ENCODE assay signal across 15 mouse cellular contexts in genomic region chr6:116664031-116664430, GRCm38 (mm10). TPM values are rescaled to one million over a fixed set of nuclear protein-coding genes. Genes with fewer than 3 reads are reported as not detected.
DNase-seq lines count a peak whose midpoint lies in the region; ATAC-seq lines count a peak whose summit lies in the region.
"Had no signal": no experiment of that assay in that cellular context is flagged by ENCODE, and none has a peak within 500 bp of the region (broad histone marks: within the 10 kb centered on the region; RNA-seq: fewer than 3 reads in every experiment).

No protein-coding gene starts in this region.

- no peak for DNase-seq in heart, embryonic 10.5 days (ENCODE audit: low spot score)
- DNase-seq in heart, postnatal 25 days (ENCODE audit: low spot score) = no peak
- DNase-seq in midbrain, embryonic 10.5 days (ENCODE audit: low spot score) = no peak
- DNase-seq in lung, postnatal 4 days = peak; percentile 39 to 54
- peak; percentile 53 for DNase-seq in splenic B cell, adult 2 months (ENCODE audit: low read depth, low spot score)
- DNase-seq in embryo, embryonic 11 days = no peak
- DNase-seq: cerebellum, adult 2 months; heart, postnatal 14 days had no signal

- H3K4me3 ChIP-seq in heart, embryonic 10.5 days = no peak overlapping the region
- H3K4me3 ChIP-seq in midbrain, embryonic 10.5 days = no peak overlapping the region
- no peak overlapping the region for H3K4me3 ChIP-seq in midbrain, embryonic 16.5 days (ENCODE audit: low read depth, low read length)
- H3K4me3 ChIP-seq: forebrain, embryonic 12.5 days; lung, embryonic 15.5 days; midbrain, embryonic 15.5 days; neural tube, embryonic 12.5 days had no signal

- H3K4me2 ChIP-seq in midbrain, embryonic 16.5 days (ENCODE audit: low read length) = no peak overlapping the region
- H3K4me2 ChIP-seq: forebrain, embryonic 12.5 days; lung, embryonic 15.5 days; midbrain, embryonic 15.5 days; neural tube, embryonic 12.5 days had no signal

- no peaks in the 10 kb centered on the region for H3K36me3 ChIP-seq in heart, embryonic 10.5 days
- peaks cover 9% of the 10 kb centered on the region; the same call in 1 of the 2 replicates for H3K36me3 ChIP-seq in midbrain, embryonic 10.5 days
- no peaks in the 10 kb centered on the region for H3K36me3 ChIP-seq in midbrain, embryonic 16.5 days (ENCODE audit: control insufficient read depth, insufficient read depth, low read length)
- no peaks in the 10 kb centered on the region for H3K36me3 ChIP-seq in splenic B cell, adult 2 months (ENCODE audit: control insufficient read depth, insufficient read depth, low read length, poor library complexity, severe bottlenecking)
- H3K36me3 ChIP-seq: forebrain, embryonic 12.5 days; lung, embryonic 15.5 days; midbrain, embryonic 15.5 days; neural tube, embryonic 12.5 days had no signal

- H3K9me3 ChIP-seq in heart, embryonic 10.5 days = no peaks in the 10 kb centered on the region
- no peaks in the 10 kb centered on the region for H3K9me3 ChIP-seq in midbrain, embryonic 10.5 days (replicated peaks)
- no peaks in the 10 kb centered on the region for H3K9me3 ChIP-seq in midbrain, embryonic 16.5 days (replicated peaks; ENCODE audit: control insufficient read depth, low read length, poor library complexity, severe bottlenecking)
- H3K9me3 ChIP-seq: forebrain, embryonic 12.5 days; lung, embryonic 15.5 days; midbrain, embryonic 15.5 days; neural tube, embryonic 12.5 days had no signal

- no peaks in the 10 kb centered on the region for H3K27me3 ChIP-seq in heart, embryonic 10.5 days (ENCODE audit: insufficient read depth, poor library complexity, severe bottlenecking)
- peaks cover 4% of the 10 kb centered on the region; the same call in 1 of the 2 replicates for H3K27me3 ChIP-seq in midbrain, embryonic 10.5 days (ENCODE audit: low read depth, poor library complexity, severe bottlenecking)
- no peaks in the 10 kb centered on the region for H3K27me3 ChIP-seq in midbrain, embryonic 16.5 days (ENCODE audit: control insufficient read depth, insufficient read depth, low read depth, low read length)
- no peaks in the 10 kb centered on the region for H3K27me3 ChIP-seq in splenic B cell, adult 2 months (ENCODE audit: control insufficient read depth, insufficient read depth, low read length, poor library complexity, severe bottlenecking)
- H3K27me3 ChIP-seq: lung, embryonic 15.5 days; midbrain, embryonic 15.5 days; neural tube, embryonic 12.5 days; Patski had no signal

- intact Hi-C loops in heart, postnatal 25 days (cut with DNase I) = no loop called here

- peaks cover 16% of the 10 kb centered on the region for H3K4me1 ChIP-seq in heart, embryonic 10.5 days
- peaks cover 49% of the 10 kb centered on the region for H3K4me1 ChIP-seq in midbrain, embryonic 10.5 days
- no peaks in the 10 kb centered on the region for H3K4me1 ChIP-seq in midbrain, embryonic 16.5 days (ENCODE audit: control insufficient read depth, insufficient read depth, low read length)
- H3K4me1 ChIP-seq: lung, embryonic 15.5 days; midbrain, embryonic 15.5 days had no signal

- H3K9ac ChIP-seq in midbrain, embryonic 16.5 days (ENCODE audit: low read depth, low read length) = no peak overlapping the region
- H3K9ac ChIP-seq: forebrain, embryonic 12.5 days; lung, embryonic 15.5 days; midbrain, embryonic 15.5 days; neural tube, embryonic 12.5 days had no signal

- 0 out of 2 replicates have a peak overlapping the region, but pooled peaks have one; percentile 24 for H3K27ac ChIP-seq in heart, embryonic 10.5 days
- H3K27ac ChIP-seq in midbrain, embryonic 10.5 days (replicated peaks) = peak overlapping the region; percentile 57
- no peak overlapping the region for H3K27ac ChIP-seq in midbrain, embryonic 16.5 days (ENCODE audit: low read length)
- H3K27ac ChIP-seq: forebrain, embryonic 12.5 days; lung, embryonic 15.5 days; midbrain, embryonic 15.5 days; neural tube, embryonic 12.5 days had no signal

- 76% methylated on average over 6 of the region's 6 CpGs for WGBS in heart, embryonic 10.5 days
- WGBS in midbrain, embryonic 10.5 days = 81% methylated on average over 6 of the region's 6 CpGs
- 75% methylated on average over 6 of the region's 6 CpGs for WGBS in midbrain, embryonic 16.5 days

- ATAC-seq in midbrain, embryonic 16.5 days = no peak
- ATAC-seq in megakaryocyte-erythroid progenitor cell, adult 5-6 weeks (replicated peaks; ENCODE audit: low FRiP score, low TSS enrichment, poor library complexity, severe bottlenecking) = no peak
- ATAC-seq: midbrain, embryonic 15.5 days; Patski had no signal

RNA-seq across cellular contexts. Expression of gene Rassf4, which starts 9.7 kb away (rescaled TPM):
- 5.5 and 7.2 TPM in 2 replicates for polyA plus RNA-seq in heart, embryonic 10.5 days (2016; fragmentation: Nextera tagmentation; extraction: Ambion mirVana)
- total RNA-seq in heart, postnatal 25 days (2021) = 1 to 10 TPM; 5.8 to 8.2 TPM
- polyA plus RNA-seq in midbrain, embryonic 10.5 days (2016; fragmentation: Nextera tagmentation; extraction: Ambion mirVana) = 35.0 and 35.7 TPM in 2 replicates
- polyA plus RNA-seq in midbrain, embryonic 16.5 days (2015; fragmentation: Nextera tagmentation; extraction: Ambion mirVana) = 8.3 and 8.7 TPM in 2 replicates
- 2.0 and 2.4 TPM in 2 replicates for total RNA-seq in megakaryocyte-erythroid progenitor cell, adult 5-6 weeks (2014; fragmentation: Nextera tagmentation)
- 3.3 and 5.4 TPM in 2 replicates for total RNA-seq in megakaryocyte-erythroid progenitor cell, adult 5-6 weeks (2017)

RNA-seq across cellular contexts. Expression of gene Depp1, which starts 13.6 kb away (rescaled TPM):
- 5.5 and 6.0 TPM in 2 replicates for polyA plus RNA-seq in heart, embryonic 10.5 days (2016; fragmentation: Nextera tagmentation; extraction: Ambion mirVana)
- 10 to 100 TPM; 45.7 to 58.1 TPM for total RNA-seq in heart, postnatal 25 days (2021)
- 8.6 and 9.2 TPM in 2 replicates for polyA plus RNA-seq in midbrain, embryonic 10.5 days (2016; fragmentation: Nextera tagmentation; extraction: Ambion mirVana)
- polyA plus RNA-seq in midbrain, embryonic 16.5 days (2015; fragmentation: Nextera tagmentation; extraction: Ambion mirVana) = 8.4 and 10.8 TPM in 2 replicates
- not detected in 2 replicates for total RNA-seq in megakaryocyte-erythroid progenitor cell, adult 5-6 weeks (2014; fragmentation: Nextera tagmentation)
- total RNA-seq in megakaryocyte-erythroid progenitor cell, adult 5-6 weeks (2017) = not detected in 2 replicates

RNA-seq across cellular contexts. Expression of gene Zfp422, which starts 35.2 kb away (rescaled TPM):
- polyA plus RNA-seq in heart, embryonic 10.5 days (2016; fragmentation: Nextera tagmentation; extraction: Ambion mirVana) = 96.7 and 139 TPM in 2 replicates
- 10 to 100 TPM; 19.0 to 20.8 TPM for total RNA-seq in heart, postnatal 25 days (2021)
- 308 and 322 TPM in 2 replicates for polyA plus RNA-seq in midbrain, embryonic 10.5 days (2016; fragmentation: Nextera tagmentation; extraction: Ambion mirVana)
- 135 and 158 TPM in 2 replicates for polyA plus RNA-seq in midbrain, embryonic 16.5 days (2015; fragmentation: Nextera tagmentation; extraction: Ambion mirVana)
- total RNA-seq in megakaryocyte-erythroid progenitor cell, adult 5-6 weeks (2014; fragmentation: Nextera tagmentation) = 32.6 and 36.2 TPM in 2 replicates
- total RNA-seq in megakaryocyte-erythroid progenitor cell, adult 5-6 weeks (2017) = 21.2 and 40.2 TPM in 2 replicates

RNA-seq across cellular contexts. Expression of gene Tmem72, which starts 52.7 kb away (rescaled TPM):
- polyA plus RNA-seq in heart, embryonic 10.5 days (2016; fragmentation: Nextera tagmentation; extraction: Ambion mirVana) = 0.04 and 0.14 TPM in 2 replicates
- under 1 TPM in 1 of 2 experiments, not detected in 1; 0.03 TPM for total RNA-seq in heart, postnatal 25 days (2021)
- polyA plus RNA-seq in midbrain, embryonic 10.5 days (2016; fragmentation: Nextera tagmentation; extraction: Ambion mirVana) = 0.02 and 0.06 TPM in 2 replicates
- 0.42 and 0.75 TPM in 2 replicates for polyA plus RNA-seq in midbrain, embryonic 16.5 days (2015; fragmentation: Nextera tagmentation; extraction: Ambion mirVana)
- 0.11 and 0.27 TPM in 2 replicates for total RNA-seq in megakaryocyte-erythroid progenitor cell, adult 5-6 weeks (2014; fragmentation: Nextera tagmentation)
- total RNA-seq in megakaryocyte-erythroid progenitor cell, adult 5-6 weeks (2017) = under 0.01 and 0.09 TPM in 2 replicates

Comparison
In these comparisons a context has a peak if more than half of its experiments do, and no peak if none do; other contexts are left out.
1. DNase-seq: peak in lung, postnatal 4 days (2 of 2) and splenic B cell, adult 2 months (single experiment); none in heart, embryonic 10.5 days (single experiment), heart, postnatal 25 days (single experiment), midbrain, embryonic 10.5 days (single experiment) and embryo, embryonic 11 days (single experiment).